Mouse (Mus musculus) macrophage (primary cell): ENCODE data around the gene Gpr183. TPM values are rescaled to one million over a fixed set of nuclear protein-coding genes. Genes with fewer than 3 reads are reported as not detected.

ENCODE experiments used
- H3K27ac ChIP-seq: fragments of 350-480 bp; formaldehyde crosslinking; 2 replicates; pipeline ENCODE4 v1.9.0; 2021
- H3K36me3 ChIP-seq: fragments of 350-480 bp; formaldehyde crosslinking; 2 replicates; pipeline ENCODE4 v1.9.0; 2021; ENCODE audit errors: inconsistent target
- H3K4me3 ChIP-seq: fragments of 350-480 bp; formaldehyde crosslinking; 2 replicates; pipeline ENCODE4 v1.9.0; 2021; ENCODE audit errors: inconsistent target
- H3K79me2 ChIP-seq: fragments of 350-480 bp; formaldehyde crosslinking; 2 replicates; pipeline ENCODE4 v1.9.0; 2021; ENCODE audit errors: inconsistent target
- WGBS: methylation state at CpG from one replicate; pipeline ENCODE4 v1.1.7; 2026; ENCODE audit warnings: inconsistent platforms; ENCODE audit not compliant: missing documents; 5-methylcytosine and 5-hydroxymethylcytosine counted together
- polyA plus RNA-seq: library from polyadenylated mRNA; stranded (reverse); fragments of 250-400 nt; gene quantifications from 3 replicates; pipeline ENCODE4 v1.2.4, GENCODE M21; 2018; ENCODE audit warnings: inconsistent platforms

Gpr183 gene
- polyA plus RNA-seq, 1 experiment from 2014 or later: 8.0 TPM

GRCm38 (mm10) chr14:121973114-121973513 lies 8.1 kb upstream of the Gpr183 start:
- 57% methylated on average over 10 of the region's 10 CpGs for WGBS
- Histone ChIP-seq H3K27ac (no peak overlapping the region), H3K79me2 (no peaks in the 10 kb centered on the region; the same call in 1 of the 2 replicates), H3K4me3 (no peak overlapping the region), H3K36me3 (no peaks in the 10 kb centered on the region)

GRCm38 (mm10) chr14:121970402-121970801 lies 5.4 kb upstream of the Gpr183 start:
- WGBS: 100% methylated on average over 1 of the region's 1 CpGs
- no peak overlapping the region for H3K4me3 ChIP-seq
- no peak overlapping the region for H3K27ac ChIP-seq

GRCm38 (mm10) chr14:121967095-121967494 lies 2.1 kb upstream of the Gpr183 start:
- WGBS: 88% methylated on average over 4 of the region's 4 CpGs
- H3K79me2 ChIP-seq: peaks cover 38% of the 10 kb centered on the region
- H3K4me3 ChIP-seq: no peak overlapping the region
- no peak overlapping the region for H3K27ac ChIP-seq
- no peaks in the 10 kb centered on the region for H3K36me3 ChIP-seq

More at GRCm38 (mm10) chr14:121970402-121970801, 5.4 kb upstream of the Gpr183 start:
- no peaks in the 10 kb centered on the region for H3K36me3 ChIP-seq
- H3K79me2 ChIP-seq: peaks cover 5% of the 10 kb centered on the region; the same call in 1 of the 2 replicates

- H3K27ac ChIP-seq: peak overlapping the region; percentile 80
- H3K79me2 ChIP-seq: peaks cover 55% of the 10 kb centered on the region
- H3K4me3 ChIP-seq: peak overlapping the region; percentile 48; the same call in 1 of the 2 replicates
- no peaks in the 10 kb centered on the region for H3K36me3 ChIP-seq
- WGBS: 77% methylated on average over 4 of the region's 4 CpGs
Observed at GRCm38 (mm10) chr14:121965461-121965860, 466 bp upstream of the Gpr183 start.

- H3K79me2 ChIP-seq: peaks cover 70% of the 10 kb centered on the region
- WGBS: 26% methylated on average over 4 of the region's 4 CpGs
- H3K27ac ChIP-seq: peak overlapping the region; percentile 80
- peak overlapping the region; percentile 48 for H3K4me3 ChIP-seq
- no peaks in the 10 kb centered on the region for H3K36me3 ChIP-seq
Observed at GRCm38 (mm10) chr14:121963942-121964335, 1.1 kb downstream of the Gpr183 start.

- no peaks in the 10 kb centered on the region for H3K36me3 ChIP-seq
- peak overlapping the region; percentile 48 for H3K4me3 ChIP-seq
- H3K27ac ChIP-seq: peak overlapping the region; percentile 80
- 79% methylated on average over 9 of the region's 9 CpGs for WGBS
- peaks cover 75% of the 10 kb centered on the region for H3K79me2 ChIP-seq
Observed at GRCm38 (mm10) chr14:121963251-121963941, 1.6 kb downstream of the Gpr183 start.

GRCm38 (mm10) chr14:121962128-121962890 lies 2.7 kb downstream of the Gpr183 start:
- Histone ChIP-seq H3K79me2 (peaks cover 86% of the 10 kb centered on the region), H3K4me3 (peak overlapping the region; percentile 48; the same call in 1 of the 2 replicates), H3K27ac (peak overlapping the region; percentile 80), H3K36me3 (no peaks in the 10 kb centered on the region)
- 56% methylated on average over 14 of the region's 14 CpGs for WGBS

- Histone ChIP-seq H3K27ac (peak overlapping the region; percentile 80), H3K4me3 (no peak overlapping the region; the same call in 1 of the 2 replicates), H3K79me2 (peaks cover 93% of the 10 kb centered on the region), H3K36me3 (no peaks in the 10 kb centered on the region)
- 60% methylated on average over 12 of the region's 12 CpGs for whole genome bisulfite sequencing
Observed at GRCm38 (mm10) chr14:121961496-121962127, 3.4 kb downstream of the Gpr183 start.

GRCm38 (mm10) chr14:121960997-121961396 lies 4.0 kb downstream of the Gpr183 start:
- Histone ChIP-seq H3K27ac (peak overlapping the region; percentile 80), H3K36me3 (no peaks in the 10 kb centered on the region), H3K79me2 (peaks cover 99% of the 10 kb centered on the region), H3K4me3 (no peak overlapping the region)
- 91% methylated on average over 6 of the region's 6 CpGs for WGBS

- Histone ChIP-seq H3K79me2 (peaks cover 100% of the 10 kb centered on the region), H3K36me3 (no peaks in the 10 kb centered on the region), H3K27ac (peak overlapping the region; percentile 80), H3K4me3 (no peak overlapping the region)
- WGBS: 23% methylated on average over 2 of the region's 2 CpGs
Observed at GRCm38 (mm10) chr14:121960531-121960930, 4.5 kb downstream of the Gpr183 start.

- H3K4me3 ChIP-seq: no peak overlapping the region
- WGBS: 82% methylated on average over 2 of the region's 4 CpGs
- no peaks in the 10 kb centered on the region for H3K36me3 ChIP-seq
- peaks cover 100% of the 10 kb centered on the region for H3K79me2 ChIP-seq
- peak overlapping the region; percentile 52; the same call in 1 of the 2 replicates for H3K27ac ChIP-seq
Observed at GRCm38 (mm10) chr14:121960031-121960430, 5.0 kb downstream of the Gpr183 start.

- peak overlapping the region; percentile 52 for H3K27ac ChIP-seq
- 97% methylated on average over 3 of the region's 3 CpGs for WGBS
- no peaks in the 10 kb centered on the region for H3K36me3 ChIP-seq
- peaks cover 100% of the 10 kb centered on the region for H3K79me2 ChIP-seq
- no peak overlapping the region for H3K4me3 ChIP-seq
Observed at GRCm38 (mm10) chr14:121959538-121959980, 5.4 kb downstream of the Gpr183 start.

GRCm38 (mm10) chr14:121958751-121959537 lies 6.1 kb downstream of the Gpr183 start:
- WGBS: 32% methylated on average over 9 of the region's 10 CpGs
- no peak overlapping the region for H3K4me3 ChIP-seq
- H3K27ac ChIP-seq: peak overlapping the region; percentile 52
- peaks cover 100% of the 10 kb centered on the region for H3K79me2 ChIP-seq
- H3K36me3 ChIP-seq: no peaks in the 10 kb centered on the region
